Mouse (Mus musculus) heart, postnatal 25 days (tissue): ENCODE results near the gene Sarnp. TPM values are rescaled to one million over a fixed set of nuclear protein-coding genes. Genes with fewer than 3 reads are reported as not detected.

Experiments
- DNase-seq: peaks from one replicate; pipeline ENCODE4 v3.0.0; 2022; ENCODE audit warnings: low spot score
- intact Hi-C: fragments of 180-260 bp; cut with DNase I; formaldehyde crosslinking; loops from one replicate; pipeline ENCODE4 v1.15.1; 2025
- total RNA-seq, 2 experiments: library from RNA; stranded (reverse); gene quantifications; 2 replicates each; pipeline ENCODE4 v1.2.3; 2021

Sarnp gene
- total RNA-seq, 2 experiments from 2014 or later: 38.7 to 44.0 TPM

- intact Hi-C loops: loop anchor here (5.0 kb wide), 2 partner anchors 37 to 67 kb away; no protein-coding TSS in a partner anchor
- no peak for DNase-seq
These were observed 93.1 kb downstream of the Sarnp start for GRCm38 (mm10) chr10:128910066-128910841.

GRCm38 (mm10) chr10:128911430-128911829 is 94.3 kb downstream of the Sarnp start:
- DNase-seq: no peak
- intact Hi-C loops: loop anchor here (5.0 kb wide), 2 partner anchors 36 to 66 kb away; no protein-coding TSS in a partner anchor

GRCm38 (mm10) chr10:128912268-128912667 is 95.1 kb downstream of the Sarnp start:
- intact Hi-C loops: loop anchor here (5.0 kb wide), 2 partner anchors 35 to 65 kb away; no protein-coding TSS in a partner anchor
- DNase-seq: no peak

- intact Hi-C loops: loop anchor here (5.0 kb wide), 2 partner anchors 35 to 65 kb away; no protein-coding TSS in a partner anchor
- DNase-seq: no peak
These were observed 95.7 kb downstream of the Sarnp start for GRCm38 (mm10) chr10:128912791-128913190.

- intact Hi-C loops: loop anchor here (5.0 kb wide), 2 partner anchors 34 to 64 kb away; no protein-coding TSS in a partner anchor
These were observed 96.1 kb downstream of the Sarnp start for GRCm38 (mm10) chr10:128913219-128913618.

GRCm38 (mm10) chr10:128913696-128914095 is 96.6 kb downstream of the Sarnp start:
- intact Hi-C loops: loop anchor here (5.0 kb wide), 2 partner anchors 34 to 64 kb away; no protein-coding TSS in a partner anchor

More at GRCm38 (mm10) chr10:128913219-128913618, 96.1 kb downstream of the Sarnp start:
- DNase-seq: peak; percentile 62

GRCm38 (mm10) chr10:128915550-128915949 is 98.4 kb downstream of the Sarnp start:
- no peak for DNase-seq
- intact Hi-C loops: no loop called here

More at GRCm38 (mm10) chr10:128913696-128914095, 96.6 kb downstream of the Sarnp start:
- DNase-seq: no peak

- intact Hi-C loops: no loop called here
- no peak for DNase-seq
These were observed 99.5 kb downstream of the Sarnp start for GRCm38 (mm10) chr10:128916665-128917064.

GRCm38 (mm10) chr10:128917400-128917799 is 100.3 kb downstream of the Sarnp start:
- no peak for DNase-seq
- intact Hi-C loops: no loop called here

GRCm38 (mm10) chr10:128918246-128918645 is 101.1 kb downstream of the Sarnp start:
- intact Hi-C loops: no loop called here
- no peak for DNase-seq

- intact Hi-C loops: no loop called here
- DNase-seq: no peak
These were observed 102.1 kb downstream of the Sarnp start for GRCm38 (mm10) chr10:128919203-128919631.

GRCm38 (mm10) chr10:128919966-128920365 is 102.8 kb downstream of the Sarnp start:
- intact Hi-C loops: no loop called here
- DNase-seq: no peak

- no peak for DNase-seq
- intact Hi-C loops: no loop called here
These were observed 103.6 kb downstream of the Sarnp start for GRCm38 (mm10) chr10:128920736-128921161.

- DNase-seq: no peak
- intact Hi-C loops: no loop called here
These were observed 104.1 kb downstream of the Sarnp start for GRCm38 (mm10) chr10:128921251-128921650.

- DNase-seq: no peak
- intact Hi-C loops: loop anchor here (2.0 kb wide), 1 partner anchor 17 kb away; no protein-coding TSS in a partner anchor
These were observed 105.0 kb downstream of the Sarnp start for GRCm38 (mm10) chr10:128921883-128922821.

- intact Hi-C loops: loop anchor here (2.0 kb wide), 1 partner anchor 16 kb away; no protein-coding TSS in a partner anchor
- DNase-seq: no peak
These were observed 105.6 kb downstream of the Sarnp start, which contains the start of gene Rdh5 for GRCm38 (mm10) chr10:128922822-128923012. Gene Rdh5, minus strand, starts transcription at chr10:128922888.

- peak; percentile 94 for DNase-seq
- intact Hi-C loops: loop anchor here (2.0 kb wide), 1 partner anchor 16 kb away; no protein-coding TSS in a partner anchor
These were observed 106.0 kb downstream of the Sarnp start for GRCm38 (mm10) chr10:128923013-128923691.

GRCm38 (mm10) chr10:128923935-128924334 is 106.8 kb downstream of the Sarnp start, which contains the start of gene Bloc1s1:
Gene Bloc1s1, minus strand, starts transcription at chr10:128924035.
- intact Hi-C loops: loop anchor here (2.0 kb wide), 1 partner anchor 15 kb away; no protein-coding TSS in a partner anchor
- DNase-seq: no peak
